ENCODE assay signal across 18 mouse cellular contexts in genomic region chr6:77838653-77839052, GRCm38 (mm10).
A peak's percentile ranks its signal among the peaks of the same experiment; 100 is the strongest.
DNase-seq lines count a peak whose midpoint lies in the region; ATAC-seq and TF ChIP-seq lines count a peak whose summit lies in the region.
"Had no signal": no experiment of that assay in that cellular context is flagged by ENCODE, and none has a peak within 500 bp of the region (broad histone marks: within the 10 kb centered on the region; RNA-seq: fewer than 3 reads in every experiment).

No protein-coding gene starts in this region.

- H3K9ac ChIP-seq in forebrain, embryonic 13.5 days, result no peak overlapping the region
- H3K9ac ChIP-seq in forebrain, embryonic 11.5 days (ENCODE audit: low read length), result no peak overlapping the region
- no peak overlapping the region for H3K9ac ChIP-seq in neural tube, embryonic 13.5 days
- no peak overlapping the region for H3K9ac ChIP-seq in forebrain, postnatal 0 days
- H3K9ac ChIP-seq: intestine, embryonic 15.5 days; limb, embryonic 13.5 days; liver, embryonic 15.5 days had no signal

- TF ChIP-seq CTCF in forebrain, postnatal 0 days (IDR thresholded peaks at IDR 0.05; ENCODE audit: low read depth), result no peak
- TF ChIP-seq CTCF in kidney, adult 2 months (conservative IDR thresholded peaks at IDR 0.05; ENCODE audit: insufficient read depth, insufficient read length, low read depth, low read length), result no peak

- DNase-seq in forebrain, embryonic 11.5 days (ENCODE audit: low spot score), result no peak
- DNase-seq in neural tube, embryonic 10.5 days (ENCODE audit: extremely low spot score, low spot score), result no peak
- no peak for DNase-seq in forebrain, postnatal 0 days
- DNase-seq in thymus, postnatal 10 days (ENCODE audit: low spot score in 2 of 2), result no peak
- no peak for DNase-seq in kidney, adult 2 months
- DNase-seq: adrenal gland, postnatal 36 days; embryo, embryonic 11 days; gastrocnemius, postnatal 36 days; right cerebral cortex, postnatal 4 days; thymus, postnatal 36 days had no signal

- no peak overlapping the region for H3K27ac ChIP-seq in forebrain, embryonic 13.5 days
- no peak overlapping the region for H3K27ac ChIP-seq in forebrain, embryonic 11.5 days (ENCODE audit: low read depth, low read length)
- H3K27ac ChIP-seq in neural tube, embryonic 13.5 days (replicated peaks), result no peak overlapping the region
- H3K27ac ChIP-seq in forebrain, postnatal 0 days (ENCODE audit: low read depth, low read length), result no peak overlapping the region
- no peak overlapping the region for H3K27ac ChIP-seq in kidney, adult 2 months (ENCODE audit: insufficient read depth, low read depth, low read length)
- H3K27ac ChIP-seq: intestine, embryonic 15.5 days; limb, embryonic 13.5 days; liver, embryonic 15.5 days had no signal

- no peaks in the 10 kb centered on the region for H3K27me3 ChIP-seq in forebrain, embryonic 13.5 days
- H3K27me3 ChIP-seq in forebrain, embryonic 11.5 days (ENCODE audit: control insufficient read depth, insufficient read depth, low read length), result no peaks in the 10 kb centered on the region
- no peaks in the 10 kb centered on the region for H3K27me3 ChIP-seq in neural tube, embryonic 13.5 days
- no peaks in the 10 kb centered on the region for H3K27me3 ChIP-seq in forebrain, postnatal 0 days (ENCODE audit: insufficient read depth, low read length)
- H3K27me3 ChIP-seq in kidney, adult 2 months (replicated peaks; ENCODE audit: control insufficient read depth, insufficient read depth, low read length), result no peaks in the 10 kb centered on the region
- H3K27me3 ChIP-seq: intestine, embryonic 15.5 days; limb, embryonic 13.5 days; liver, embryonic 15.5 days; megakaryocyte, embryonic 14.5 days had no signal

- TF ChIP-seq POLR2A in kidney, adult 2 months (IDR thresholded peaks at IDR 0.05; ENCODE audit: low read depth, low read length), result no peak

- no peaks in the 10 kb centered on the region for H3K36me3 ChIP-seq in forebrain, embryonic 13.5 days (ENCODE audit: poor library complexity, severe bottlenecking)
- H3K36me3 ChIP-seq in forebrain, embryonic 11.5 days (ENCODE audit: control insufficient read depth, insufficient read depth, low read length), result no peaks in the 10 kb centered on the region
- no peaks in the 10 kb centered on the region for H3K36me3 ChIP-seq in neural tube, embryonic 13.5 days
- no peaks in the 10 kb centered on the region for H3K36me3 ChIP-seq in forebrain, postnatal 0 days (ENCODE audit: insufficient read depth)
- no peaks in the 10 kb centered on the region for H3K36me3 ChIP-seq in kidney, adult 2 months (ENCODE audit: control insufficient read depth, insufficient read depth, low read length)
- H3K36me3 ChIP-seq: intestine, embryonic 15.5 days; limb, embryonic 13.5 days; liver, embryonic 15.5 days had no signal

- no peaks in the 10 kb centered on the region for H3K9me3 ChIP-seq in forebrain, embryonic 13.5 days (replicated peaks)
- H3K9me3 ChIP-seq in forebrain, embryonic 11.5 days (ENCODE audit: control insufficient read depth, low read length), result no peaks in the 10 kb centered on the region
- H3K9me3 ChIP-seq in neural tube, embryonic 13.5 days, result no peaks in the 10 kb centered on the region
- no peaks in the 10 kb centered on the region for H3K9me3 ChIP-seq in forebrain, postnatal 0 days (ENCODE audit: low read length)
- H3K9me3 ChIP-seq: intestine, embryonic 15.5 days; limb, embryonic 13.5 days; liver, embryonic 15.5 days; megakaryocyte, embryonic 14.5 days had no signal

- H3K4me1 ChIP-seq in forebrain, embryonic 13.5 days, result no peaks in the 10 kb centered on the region
- no peaks in the 10 kb centered on the region for H3K4me1 ChIP-seq in forebrain, embryonic 11.5 days (replicated peaks; ENCODE audit: control insufficient read depth, insufficient read depth, low read length)
- H3K4me1 ChIP-seq in neural tube, embryonic 13.5 days (replicated peaks), result peaks cover 17% of the 10 kb centered on the region
- peaks cover 6% of the 10 kb centered on the region; the same call in 1 of the 2 replicates for H3K4me1 ChIP-seq in forebrain, postnatal 0 days (ENCODE audit: insufficient read depth)
- no peaks in the 10 kb centered on the region for H3K4me1 ChIP-seq in kidney, adult 2 months (ENCODE audit: control insufficient read depth, insufficient read depth, low read length)
- H3K4me1 ChIP-seq: intestine, embryonic 15.5 days; limb, embryonic 13.5 days; liver, embryonic 15.5 days; megakaryocyte, embryonic 14.5 days had no signal

- no peak overlapping the region for H3K4me3 ChIP-seq in forebrain, embryonic 13.5 days
- H3K4me3 ChIP-seq in forebrain, embryonic 11.5 days (ENCODE audit: low read depth, low read length), result no peak overlapping the region
- H3K4me3 ChIP-seq in neural tube, embryonic 13.5 days, result no peak overlapping the region
- no peak overlapping the region for H3K4me3 ChIP-seq in forebrain, postnatal 0 days (ENCODE audit: low read depth, low read length)
- no peak overlapping the region for H3K4me3 ChIP-seq in kidney, adult 2 months (ENCODE audit: insufficient read depth, low read depth, low read length)
- H3K4me3 ChIP-seq: intestine, embryonic 15.5 days; limb, embryonic 13.5 days; liver, embryonic 15.5 days; megakaryocyte, embryonic 14.5 days had no signal

- H3K4me2 ChIP-seq in forebrain, embryonic 13.5 days, result no peak overlapping the region
- H3K4me2 ChIP-seq in forebrain, embryonic 11.5 days (ENCODE audit: low read depth, low read length, severe bottlenecking), result no peak overlapping the region
- no peak overlapping the region for H3K4me2 ChIP-seq in neural tube, embryonic 13.5 days
- H3K4me2 ChIP-seq in forebrain, postnatal 0 days (ENCODE audit: low read depth), result no peak overlapping the region
- H3K4me2 ChIP-seq: heart, embryonic 11.5 days; intestine, embryonic 15.5 days; limb, embryonic 13.5 days; liver, embryonic 15.5 days had no signal

- ATAC-seq in forebrain, embryonic 13.5 days, result peak; percentile 61
- ATAC-seq in forebrain, embryonic 11.5 days (replicated peaks; ENCODE audit: low FRiP score), result no peak
- ATAC-seq in neural tube, embryonic 13.5 days (ENCODE audit: low read depth), result peak; percentile 86; the same call in 1 of the 2 replicates
- peak; percentile 82 for ATAC-seq in forebrain, postnatal 0 days
- ATAC-seq: intestine, embryonic 15.5 days; lung, postnatal 0 days had no signal
